Mouse (Mus musculus) ovary, adult 18-20 months (tissue): ENCODE measurements around the gene P2rx6.
"Not testable (repeated sequence)": the region's sequence is repeated elsewhere in the genome, so short reads cannot be mapped to it uniquely, and the experiment has no call there.

ENCODE experiments used
- DNase-seq: peaks from one replicate; pipeline ENCODE4 v3.0.0; 2022; ENCODE audit warnings: low spot score, mixed read lengths

Gene P2rx6

GRCm38 (mm10) chr16:17563580-17563979, 1.9 kb downstream of the P2rx6 start:
- DNase-seq: no peak

- DNase-seq: no peak
These were observed 2.5 kb downstream of the P2rx6 start for GRCm38 (mm10) chr16:17564221-17564620.

- DNase-seq: no peak
These were observed 3.1 kb downstream of the P2rx6 start for GRCm38 (mm10) chr16:17564771-17565170.

GRCm38 (mm10) chr16:17566186-17566585, 4.5 kb downstream of the P2rx6 start:
- no peak for DNase-seq

- peak; percentile 71 for DNase-seq
These were observed 14.5 kb downstream of the P2rx6 start for GRCm38 (mm10) chr16:17575870-17576824.

GRCm38 (mm10) chr16:17576825-17577215, 15.1 kb downstream of the P2rx6 start:
- DNase-seq: no peak

GRCm38 (mm10) chr16:17583064-17583463, 21.4 kb downstream of the P2rx6 start, which contains the start of gene Slc7a4:
Gene Slc7a4, minus strand, starts transcription at chr16:17583214.
- DNase-seq: no peak

- peak; percentile 70 for DNase-seq
These were observed 22.9 kb downstream of the P2rx6 start for GRCm38 (mm10) chr16:17584555-17584954.

- no peak for DNase-seq
These were observed 29.0 kb downstream of the P2rx6 start for GRCm38 (mm10) chr16:17590731-17591130.

- no peak for DNase-seq
These were observed 39.4 kb downstream of the P2rx6 start for GRCm38 (mm10) chr16:17600944-17601562.

GRCm38 (mm10) chr16:17604941-17605340, 43.3 kb downstream of the P2rx6 start:
- DNase-seq: no peak

- no peak for DNase-seq
These were observed 44.0 kb downstream of the P2rx6 start for GRCm38 (mm10) chr16:17605684-17606083.

GRCm38 (mm10) chr16:17611383-17611782, 49.7 kb downstream of the P2rx6 start:
- no peak for DNase-seq

GRCm38 (mm10) chr16:17614740-17615139, 53.1 kb downstream of the P2rx6 start:
- not testable (repeated sequence) for DNase-seq

- DNase-seq: no peak
These were observed 54.5 kb downstream of the P2rx6 start for GRCm38 (mm10) chr16:17616212-17616611.

- DNase-seq: no peak
These were observed 56.4 kb downstream of the P2rx6 start for GRCm38 (mm10) chr16:17617922-17618565.

GRCm38 (mm10) chr16:17619198-17620105, 57.8 kb downstream of the P2rx6 start, which contains the start of gene Smpd4:
Gene Smpd4, plus strand, starts transcription at chr16:17619354.
- DNase-seq: peak; percentile 72

- DNase-seq: no peak
These were observed 60.3 kb downstream of the P2rx6 start for GRCm38 (mm10) chr16:17621936-17622335.

- no peak for DNase-seq
These were observed 64.0 kb downstream of the P2rx6 start for GRCm38 (mm10) chr16:17625488-17626268.

- no peak for DNase-seq
These were observed 64.5 kb downstream of the P2rx6 start for GRCm38 (mm10) chr16:17626269-17626555.
